Mouse (Mus musculus) megakaryocyte progenitor cell, adult 5-6 weeks (primary cell): ENCODE results near the gene 4930544D05Rik. TPM values are rescaled to one million over a fixed set of nuclear protein-coding genes. Genes with fewer than 3 reads are reported as not detected.
A peak's percentile ranks its signal among the peaks of the same experiment; 100 is the strongest.

ENCODE experiments used
- ATAC-seq: replicated peaks from 2 replicates; pipeline ENCODE4 v1.8.0; 2016; ENCODE audit warnings: mild to moderate bottlenecking, moderate TSS enrichment, inconsistent platforms; ENCODE audit not compliant: poor library complexity
- total RNA-seq, 2 experiments: library from RNA; stranded (forward) in 1 of 2; stranded (reverse) in 1 of 2; fragments of 157-497, 149-512 nt in 1 of 2; fragments of 200-1000 nt in 1 of 2; gene quantifications; 2 replicates each; pipeline versions ENCODE4 v1.2.3 to v1.2.4; 2015 to 2017

The 4930544D05Rik gene
- total RNA-seq, 2 experiments from 2014 or later: not detected

- ATAC-seq: peak; percentile 38
These were observed 39.4 kb downstream of the 4930544D05Rik start for GRCm38 (mm10) chr11:70654923-70655570.

GRCm38 (mm10) chr11:70655571-70656455 lies 40.2 kb downstream of the 4930544D05Rik start:
- 0 out of 2 replicates have a peak, but pooled peaks have one; percentile 6 for ATAC-seq

DNA sequence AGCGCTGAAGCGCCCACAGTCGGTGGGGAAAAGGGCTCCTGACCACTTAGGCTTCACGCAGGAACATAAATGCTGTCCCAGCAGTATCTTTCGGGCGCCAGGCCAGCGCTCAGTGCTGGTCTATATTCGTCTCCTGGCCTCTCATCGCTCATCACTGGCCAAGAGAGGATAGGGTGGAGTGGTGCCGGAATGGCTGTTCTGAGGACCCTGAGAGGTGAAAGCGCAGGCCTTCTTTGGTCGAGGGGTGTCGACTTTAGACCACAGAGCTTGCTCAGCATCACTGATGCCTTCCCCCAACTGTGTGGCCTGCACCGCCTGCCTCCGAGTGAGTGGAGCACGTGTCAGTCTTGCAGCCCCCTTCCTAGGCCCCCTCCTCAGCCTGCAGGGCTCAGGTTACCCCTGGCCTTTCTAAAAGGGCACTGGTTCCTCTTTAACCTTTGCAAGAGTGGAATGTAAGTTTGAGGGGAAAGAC lies 40.8 kb downstream of the 4930544D05Rik start:
- ATAC-seq: no peak

GRCm38 (mm10) chr11:70656964-70657363 lies 41.3 kb downstream of the 4930544D05Rik start, which contains the start of gene Eno3:
TSS of gene Eno3 (plus strand) at chr11:70657202.
- ATAC-seq: no peak

- ATAC-seq: no peak
These were observed 41.9 kb downstream of the 4930544D05Rik start for GRCm38 (mm10) chr11:70657573-70657972.

DNA sequence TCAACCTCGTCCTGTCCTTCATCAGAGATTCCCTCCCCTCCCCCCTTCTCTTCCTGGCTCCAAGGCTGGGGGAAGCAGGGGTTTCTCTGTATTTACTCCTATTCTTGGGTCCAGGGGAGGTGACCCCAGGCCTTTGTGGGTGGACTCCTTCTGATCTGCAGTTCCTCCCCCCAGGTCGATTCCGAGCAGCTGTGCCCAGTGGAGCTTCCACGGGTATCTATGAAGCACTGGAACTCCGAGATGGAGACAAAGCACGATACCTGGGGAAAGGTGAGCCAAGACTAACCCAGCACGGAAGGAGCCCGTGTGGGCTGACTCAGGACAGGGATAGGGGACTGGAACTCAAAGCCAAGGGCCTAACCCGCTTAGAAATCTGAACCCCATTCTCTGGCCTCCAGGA lies 42.3 kb downstream of the 4930544D05Rik start:
- no peak for ATAC-seq

- ATAC-seq: no peak
These were observed 42.9 kb downstream of the 4930544D05Rik start for GRCm38 (mm10) chr11:70658521-70658920.

DNA sequence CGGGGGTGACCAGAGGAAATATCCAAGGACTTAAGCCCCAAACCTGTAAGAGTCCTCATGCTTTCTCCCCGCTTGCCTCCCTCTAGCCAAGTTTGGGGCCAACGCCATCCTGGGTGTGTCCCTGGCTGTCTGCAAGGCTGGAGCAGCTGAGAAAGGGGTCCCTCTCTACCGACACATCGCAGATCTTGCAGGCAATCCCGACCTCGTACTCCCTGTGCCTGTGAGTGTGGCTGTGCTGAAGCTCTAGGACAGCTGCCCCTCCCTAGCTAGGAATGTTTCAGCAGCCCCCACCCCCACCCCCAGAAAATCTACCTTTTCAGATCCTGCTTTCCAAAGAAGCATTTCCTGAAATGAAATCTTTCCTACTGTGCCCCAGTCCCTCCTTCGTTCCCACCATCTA lies 43.3 kb downstream of the 4930544D05Rik start:
- no peak for ATAC-seq

DNA sequence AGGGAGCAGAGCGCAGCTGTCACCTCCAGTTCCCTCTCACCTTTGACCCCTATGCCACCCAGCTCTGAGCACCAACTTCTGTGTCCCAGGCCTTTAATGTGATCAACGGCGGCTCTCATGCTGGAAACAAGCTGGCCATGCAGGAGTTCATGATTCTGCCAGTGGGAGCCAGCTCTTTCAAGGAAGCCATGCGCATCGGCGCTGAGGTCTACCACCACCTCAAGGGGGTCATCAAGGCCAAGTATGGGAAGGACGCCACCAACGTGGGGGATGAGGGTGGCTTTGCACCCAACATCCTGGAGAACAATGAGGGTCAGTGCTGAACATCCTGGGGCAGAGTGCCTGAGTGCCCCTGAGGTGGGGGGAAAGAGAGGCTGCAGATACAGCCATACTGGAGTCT lies 44.9 kb downstream of the 4930544D05Rik start:
- no peak for ATAC-seq

GRCm38 (mm10) chr11:70663101-70663500 lies 47.5 kb downstream of the 4930544D05Rik start:
- ATAC-seq: no peak

- no peak for ATAC-seq
These were observed 48.3 kb downstream of the 4930544D05Rik start for GRCm38 (mm10) chr11:70663957-70664356.

GRCm38 (mm10) chr11:70664741-70665140 lies 49.1 kb downstream of the 4930544D05Rik start:
- ATAC-seq: no peak

Other genes with a start within 250 kb of the 4930544D05Rik start
- 27.1 and 28.4 TPM in 2 replicates for gene Pelp1, start 205.8 kb upstream of the 4930544D05Rik start, total RNA-seq (2015)
- gene Pelp1, start 205.8 kb upstream of the 4930544D05Rik start, total RNA-seq (2017): 9.5 and 16.8 TPM in 2 replicates
- 43.9 and 47.7 TPM in 2 replicates for gene Arrb2, start 183.2 kb upstream of the 4930544D05Rik start, total RNA-seq (2015)
- gene Arrb2, start 183.2 kb upstream of the 4930544D05Rik start, total RNA-seq (2017): 31.4 and 48.0 TPM in 2 replicates
- gene Med11, start 163.9 kb upstream of the 4930544D05Rik start, total RNA-seq (2015): 36.7 and 37.1 TPM in 2 replicates
- 37.0 and 40.2 TPM in 2 replicates for gene Med11, start 163.9 kb upstream of the 4930544D05Rik start, total RNA-seq (2017)
- gene Zmynd15, start 156.4 kb upstream of the 4930544D05Rik start, total RNA-seq (2015): not detected in 2 replicates
- gene Zmynd15, start 156.4 kb upstream of the 4930544D05Rik start, total RNA-seq (2017): 0.25 TPM in 1 of 2 replicates, not detected in the other
- gene Cxcl16, start 155.9 kb upstream of the 4930544D05Rik start, total RNA-seq (2015): 0.29 and 0.67 TPM in 2 replicates
- 0.24 TPM in 1 of 2 replicates, not detected in the other for gene Cxcl16, start 155.9 kb upstream of the 4930544D05Rik start, total RNA-seq (2017)
- gene Tm4sf5, start 110.6 kb upstream of the 4930544D05Rik start, total RNA-seq (2015): not detected in 2 replicates
- gene Tm4sf5, start 110.6 kb upstream of the 4930544D05Rik start, total RNA-seq (2017): not detected in 2 replicates
- not detected in 2 replicates for gene Vmo1, start 101.2 kb upstream of the 4930544D05Rik start, total RNA-seq (2015)
- not detected in 2 replicates for gene Vmo1, start 101.2 kb upstream of the 4930544D05Rik start, total RNA-seq (2017)
- gene Gltpd2, start 96.7 kb upstream of the 4930544D05Rik start, total RNA-seq (2015): not detected in 2 replicates
- gene Gltpd2, start 96.7 kb upstream of the 4930544D05Rik start, total RNA-seq (2017): not detected in 2 replicates
- gene Psmb6, start 90.5 kb upstream of the 4930544D05Rik start, total RNA-seq (2015): 141 and 153 TPM in 2 replicates
- gene Psmb6, start 90.5 kb upstream of the 4930544D05Rik start, total RNA-seq (2017): 272 and 309 TPM in 2 replicates
- not detected in 2 replicates for gene Gm40193, start 82.9 kb upstream of the 4930544D05Rik start, total RNA-seq (2015)
- not detected in 2 replicates for gene Gm40193, start 82.9 kb upstream of the 4930544D05Rik start, total RNA-seq (2017)
- 0.07 and 0.90 TPM in 2 replicates for gene Pld2, start 75.8 kb upstream of the 4930544D05Rik start, total RNA-seq (2015)
- 0.25 and 0.81 TPM in 2 replicates for gene Pld2, start 75.8 kb upstream of the 4930544D05Rik start, total RNA-seq (2017)
- 14.4 and 18.0 TPM in 2 replicates for gene Mink1, start 53.0 kb upstream of the 4930544D05Rik start, total RNA-seq (2015)
- 12.5 and 16.5 TPM in 2 replicates for gene Mink1, start 53.0 kb upstream of the 4930544D05Rik start, total RNA-seq (2017)
- not detected in 2 replicates for gene Chrne, start 3.4 kb downstream of the 4930544D05Rik start, total RNA-seq (2015)
- gene Chrne, start 3.4 kb downstream of the 4930544D05Rik start, total RNA-seq (2017): 0.17 TPM in 1 of 2 replicates, not detected in the other
- gene Gp1ba, start 23.3 kb downstream of the 4930544D05Rik start, total RNA-seq (2015): 0.66 and 2.3 TPM in 2 replicates
- gene Gp1ba, start 23.3 kb downstream of the 4930544D05Rik start, total RNA-seq (2017): 0.08 and 0.20 TPM in 2 replicates
- 39.3 and 44.8 TPM in 2 replicates for gene Rnf167, start 31.4 kb downstream of the 4930544D05Rik start, total RNA-seq (2015)
- gene Rnf167, start 31.4 kb downstream of the 4930544D05Rik start, total RNA-seq (2017): 30.7 and 37.4 TPM in 2 replicates
- gene Slc25a11, start 31.6 kb downstream of the 4930544D05Rik start, total RNA-seq (2015): 59.5 and 73.9 TPM in 2 replicates
- gene Slc25a11, start 31.6 kb downstream of the 4930544D05Rik start, total RNA-seq (2017): 46.6 and 52.7 TPM in 2 replicates
- gene Pfn1, start 38.8 kb downstream of the 4930544D05Rik start, total RNA-seq (2015): 1,057 and 1,218 TPM in 2 replicates
- gene Pfn1, start 38.8 kb downstream of the 4930544D05Rik start, total RNA-seq (2017): 491 and 574 TPM in 2 replicates
- gene Eno3, start 41.4 kb downstream of the 4930544D05Rik start, total RNA-seq (2015): 4.1 and 6.2 TPM in 2 replicates
- gene Eno3, start 41.4 kb downstream of the 4930544D05Rik start, total RNA-seq (2017): 7.2 and 9.5 TPM in 2 replicates
- gene Spag7, start 53.6 kb downstream of the 4930544D05Rik start, total RNA-seq (2015): 102 and 109 TPM in 2 replicates
- 68.6 and 71.8 TPM in 2 replicates for gene Spag7, start 53.6 kb downstream of the 4930544D05Rik start, total RNA-seq (2017)
- gene Camta2, start 72.3 kb downstream of the 4930544D05Rik start, total RNA-seq (2015): 9.1 and 9.2 TPM in 2 replicates
- 2.0 and 5.1 TPM in 2 replicates for gene Camta2, start 72.3 kb downstream of the 4930544D05Rik start, total RNA-seq (2017)
- gene Inca1, start 84.3 kb downstream of the 4930544D05Rik start, total RNA-seq (2015): 0.20 TPM in 1 of 2 replicates, not detected in the other
- 0.50 TPM in 1 of 2 replicates, not detected in the other for gene Inca1, start 84.3 kb downstream of the 4930544D05Rik start, total RNA-seq (2017)
- 1.6 and 2.0 TPM in 2 replicates for gene Kif1c, start 84.7 kb downstream of the 4930544D05Rik start, total RNA-seq (2015)
- gene Kif1c, start 84.7 kb downstream of the 4930544D05Rik start, total RNA-seq (2017): 4.6 and 5.9 TPM in 2 replicates
- 1.3 and 2.1 TPM in 2 replicates for gene Zfp3, start 148.4 kb downstream of the 4930544D05Rik start, total RNA-seq (2015)
- gene Zfp3, start 148.4 kb downstream of the 4930544D05Rik start, total RNA-seq (2017): 1.9 and 2.7 TPM in 2 replicates
- 0.37 TPM in 1 of 2 replicates, not detected in the other for gene Scimp, start 196.7 kb downstream of the 4930544D05Rik start, total RNA-seq (2015)
- gene Scimp, start 196.7 kb downstream of the 4930544D05Rik start, total RNA-seq (2017): not detected in 2 replicates
- 19.5 and 28.2 TPM in 2 replicates for gene Rabep1, start 228.9 kb downstream of the 4930544D05Rik start, total RNA-seq (2015)
- 30.8 and 52.6 TPM in 2 replicates for gene Rabep1, start 228.9 kb downstream of the 4930544D05Rik start, total RNA-seq (2017)